Mouse (Mus musculus): Measurements from ENCODE around the gene Ssh2.

The Ssh2 gene

GRCm38 (mm10) chr11:77462283-77463100, 246.4 kb downstream of the Ssh2 start, which contains the start of gene Coro6:
Gene Coro6 (plus strand): TSS chr11:77462411.
- peak; percentile 65 to 79 for DNase-seq (ENCODE audit: low spot score in 2 of 2)

DNA sequence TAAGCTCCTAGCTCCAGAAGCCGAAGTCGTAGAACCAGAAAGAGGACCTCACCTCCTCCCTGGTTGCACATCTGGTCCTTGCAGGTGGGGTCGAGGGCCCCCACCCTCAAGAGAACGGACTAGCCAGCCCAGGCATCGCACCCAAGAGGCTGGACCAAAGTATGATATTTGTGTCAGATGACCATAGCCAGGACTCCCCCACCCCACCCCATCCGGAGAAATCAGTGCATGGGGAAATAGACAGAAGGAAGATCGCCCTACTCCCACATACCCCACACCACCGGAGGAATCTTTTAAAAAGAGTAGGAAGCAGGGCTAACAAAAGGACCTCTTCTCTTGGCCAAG, 247.0 kb downstream of the Ssh2 start:
- DNase-seq (ENCODE audit: low spot score in 2 of 2), result no peak

- no peak for DNase-seq (ENCODE audit: low spot score in 2 of 2)
Observed at GRCm38 (mm10) chr11:77463786-77464185, 247.7 kb downstream of the Ssh2 start.

- peak in 1 of 2 experiments; percentile 60 for DNase-seq (ENCODE audit: low spot score in 2 of 2)
Observed at GRCm38 (mm10) chr11:77464684-77465083, 248.6 kb downstream of the Ssh2 start.

- DNase-seq (ENCODE audit: low spot score in 2 of 2), result no peak
Observed at GRCm38 (mm10) chr11:77465111-77465510, 249.0 kb downstream of the Ssh2 start.

GRCm38 (mm10) chr11:77466544-77466943, 250.5 kb downstream of the Ssh2 start:
- DNase-seq (ENCODE audit: low spot score in 2 of 2), result no peak

- peak; percentile 66 to 78 for DNase-seq (ENCODE audit: low spot score in 2 of 2)
Observed at GRCm38 (mm10) chr11:77467157-77467556, 251.1 kb downstream of the Ssh2 start.

- peak; percentile 67 to 79 for DNase-seq (ENCODE audit: low spot score in 2 of 2)
Observed at GRCm38 (mm10) chr11:77467784-77468183, 251.7 kb downstream of the Ssh2 start.

DNA sequence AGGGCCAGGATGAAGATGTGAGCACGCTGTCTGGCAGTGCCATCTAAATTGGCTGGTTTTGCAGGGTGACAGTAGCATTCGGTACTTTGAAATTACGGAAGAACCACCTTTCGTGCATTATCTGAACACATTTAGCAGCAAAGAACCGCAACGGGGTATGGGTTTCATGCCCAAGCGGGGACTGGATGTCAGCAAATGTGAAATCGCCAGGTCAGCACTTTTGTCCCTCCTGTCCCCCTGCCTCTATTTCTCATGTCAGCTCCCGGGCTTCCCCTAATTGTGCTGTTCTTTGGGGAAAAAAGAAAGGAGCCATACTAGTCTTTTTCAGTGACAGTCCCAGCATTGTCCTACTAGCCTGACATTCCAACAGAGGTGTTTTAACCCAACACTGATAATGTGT, 252.3 kb downstream of the Ssh2 start:
- DNase-seq (ENCODE audit: low spot score in 2 of 2), result no peak

DNA sequence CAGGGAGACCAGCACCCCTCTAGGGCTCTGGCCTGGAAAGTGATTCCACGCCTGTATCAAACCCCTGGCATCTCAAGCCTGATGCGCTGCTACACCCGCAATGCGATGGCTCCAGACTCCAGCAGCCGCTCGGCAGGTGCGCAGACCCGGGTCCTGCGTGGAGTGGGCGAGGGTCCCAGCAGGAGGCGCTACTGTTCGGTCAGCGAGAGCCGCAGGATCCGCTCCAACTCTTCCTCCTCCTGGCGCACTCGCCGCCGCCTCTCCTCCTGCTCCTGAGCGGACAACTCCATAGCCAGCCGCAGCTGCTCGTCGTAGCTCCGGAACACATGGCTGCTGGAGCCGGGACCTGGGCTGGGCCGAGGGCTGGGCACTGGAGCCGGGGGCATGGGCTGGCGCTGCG, 255.3 kb downstream of the Ssh2 start:
- DNase-seq (ENCODE audit: low spot score in 2 of 2), result no peak

DNA sequence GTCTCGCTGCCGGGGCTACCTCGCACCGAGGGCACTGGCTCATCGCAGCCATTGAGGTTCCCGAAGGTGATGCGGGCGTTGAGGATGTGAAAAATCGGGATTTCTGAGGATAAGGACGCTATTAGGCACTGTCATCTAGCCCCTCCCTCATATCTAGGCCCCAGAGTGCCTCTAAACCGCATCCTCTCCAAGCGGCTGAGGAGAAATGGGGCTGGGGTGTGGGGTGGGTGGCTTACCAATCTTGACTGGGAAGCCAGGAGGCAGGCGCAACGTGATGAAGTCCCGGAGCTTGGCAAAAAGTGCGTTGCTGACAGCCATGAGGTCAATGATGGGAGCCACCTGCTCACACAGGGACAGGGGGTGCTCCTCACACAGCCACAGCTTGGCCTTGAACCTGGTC, 256.7 kb downstream of the Ssh2 start:
- DNase-seq (ENCODE audit: low spot score in 2 of 2), result no peak

DNA sequence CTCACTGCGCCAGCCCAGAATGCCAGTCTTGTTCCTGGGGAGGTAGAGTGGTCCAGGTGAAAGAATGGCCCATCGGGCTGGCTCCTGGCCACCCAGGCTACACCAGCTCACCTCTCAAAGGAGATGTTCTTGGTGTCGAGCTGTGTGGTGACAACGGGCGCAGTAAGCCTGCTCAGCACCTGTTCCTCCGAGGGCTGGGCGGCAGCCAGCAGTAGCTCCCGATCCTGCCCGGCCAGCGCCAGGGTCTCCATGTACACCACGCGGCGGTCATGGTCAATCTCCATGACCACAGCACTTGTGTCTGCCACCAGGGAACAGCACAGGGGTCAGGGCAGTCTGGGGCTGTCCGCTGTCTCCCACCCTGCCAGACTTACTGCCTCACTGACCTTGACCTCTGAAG, 260.1 kb downstream of the Ssh2 start:
- DNase-seq (ENCODE audit: low spot score in 2 of 2), result no peak

DNA sequence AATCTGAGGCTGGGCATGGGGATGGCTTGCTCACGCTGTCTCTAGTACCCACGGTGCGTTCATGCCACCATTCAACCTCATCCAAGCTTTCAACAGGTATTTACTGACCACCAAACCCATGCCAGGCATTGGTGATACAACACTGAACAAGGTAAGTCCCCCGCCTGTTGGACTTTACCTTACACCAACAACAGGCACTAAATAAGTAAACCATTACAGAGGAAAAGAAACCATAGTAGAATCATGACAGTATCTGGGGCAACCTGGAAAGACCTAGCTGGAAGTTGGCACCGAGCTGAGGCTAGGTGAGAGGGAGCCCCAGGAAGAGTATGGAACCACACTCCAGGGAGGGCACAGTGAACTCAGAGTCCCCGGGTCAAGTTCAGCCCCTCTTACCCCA, 260.8 kb downstream of the Ssh2 start:
- no peak for DNase-seq (ENCODE audit: low spot score in 2 of 2)

GRCm38 (mm10) chr11:77483043-77483442, 267.0 kb downstream of the Ssh2 start:
- no peak for DNase-seq (ENCODE audit: low spot score in 2 of 2)

- DNase-seq (ENCODE audit: low spot score in 2 of 2), result no peak
Observed at GRCm38 (mm10) chr11:77483510-77484255, 267.6 kb downstream of the Ssh2 start.

GRCm38 (mm10) chr11:77485229-77485628, 269.1 kb downstream of the Ssh2 start:
- no peak for DNase-seq (ENCODE audit: low spot score in 2 of 2)

DNA sequence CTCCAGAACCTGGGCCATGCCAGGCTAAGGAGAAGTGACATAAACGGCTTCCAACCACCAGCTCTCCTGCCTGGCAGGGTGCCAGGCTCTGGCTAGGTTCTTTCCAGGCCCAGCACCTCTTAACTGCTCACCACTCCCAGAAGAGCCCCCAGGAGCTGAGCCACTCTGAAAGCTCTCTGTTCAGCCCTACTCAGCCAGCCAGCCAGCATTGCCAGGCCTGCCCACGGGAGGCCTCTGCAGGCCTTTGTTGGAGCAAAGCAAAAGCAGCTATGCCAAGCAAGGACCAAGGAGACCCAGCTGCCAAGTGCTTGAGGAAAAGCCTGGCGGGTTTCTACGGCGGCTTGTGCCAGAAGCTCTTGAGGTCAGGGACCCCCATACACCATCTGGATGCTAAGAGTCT, 270.7 kb downstream of the Ssh2 start:
- no peak for DNase-seq (ENCODE audit: low spot score in 2 of 2)

GRCm38 (mm10) chr11:77488771-77489581, 272.9 kb downstream of the Ssh2 start:
- no peak for DNase-seq (ENCODE audit: low spot score in 2 of 2)

- peak; percentile 63 to 71 for DNase-seq (ENCODE audit: low spot score in 2 of 2)
Observed at GRCm38 (mm10) chr11:77489591-77490235, 273.6 kb downstream of the Ssh2 start, which contains the start of gene Ankrd13b. Gene Ankrd13b (minus strand): TSS chr11:77489678.

- no peak for DNase-seq (ENCODE audit: low spot score in 2 of 2)
Observed at GRCm38 (mm10) chr11:77490451-77490850, 274.4 kb downstream of the Ssh2 start.

DNA sequence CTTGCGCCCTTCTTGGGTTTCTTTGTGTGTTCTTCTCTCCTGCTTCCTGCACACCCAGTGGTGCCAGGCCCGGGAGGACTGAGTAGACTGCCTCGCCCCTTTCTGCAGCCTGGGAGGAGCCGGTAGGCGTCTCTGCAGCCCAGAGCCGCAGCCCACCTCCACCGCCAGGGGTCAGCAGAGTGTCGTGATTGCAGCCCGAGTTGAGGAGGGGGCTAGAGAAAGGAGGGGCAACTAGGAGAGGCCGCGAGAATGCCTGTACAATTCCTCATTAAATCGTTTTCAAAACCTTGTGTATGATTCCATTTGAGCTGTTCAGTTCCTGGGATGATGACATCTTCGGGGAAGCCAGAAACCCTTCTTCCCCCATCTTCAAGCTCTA, 275.0 kb downstream of the Ssh2 start:
- peak; percentile 77 to 87 for DNase-seq (ENCODE audit: low spot score in 2 of 2)
